Mouse (Mus musculus): ENCODE results near the gene Wdr26.

Gene Wdr26

GRCm38 (mm10) chr1:181211920-181212633, at the start of gene Wdr26:
Gene Wdr26 (minus strand): TSS chr1:181212001.
- peak; percentile 94 for DNase-seq (ENCODE audit: low spot score)

GRCm38 (mm10) chr1:181260949-181261696, 49.3 kb upstream of the Wdr26 start:
- DNase-seq (ENCODE audit: low spot score): peak; percentile 41

GRCm38 (mm10) chr1:181260422-181260821, 48.6 kb upstream of the Wdr26 start:
- no peak for DNase-seq (ENCODE audit: low spot score)

- DNase-seq (ENCODE audit: low spot score): no peak
Observed at GRCm38 (mm10) chr1:181259626-181260410, 48.0 kb upstream of the Wdr26 start.

DNA sequence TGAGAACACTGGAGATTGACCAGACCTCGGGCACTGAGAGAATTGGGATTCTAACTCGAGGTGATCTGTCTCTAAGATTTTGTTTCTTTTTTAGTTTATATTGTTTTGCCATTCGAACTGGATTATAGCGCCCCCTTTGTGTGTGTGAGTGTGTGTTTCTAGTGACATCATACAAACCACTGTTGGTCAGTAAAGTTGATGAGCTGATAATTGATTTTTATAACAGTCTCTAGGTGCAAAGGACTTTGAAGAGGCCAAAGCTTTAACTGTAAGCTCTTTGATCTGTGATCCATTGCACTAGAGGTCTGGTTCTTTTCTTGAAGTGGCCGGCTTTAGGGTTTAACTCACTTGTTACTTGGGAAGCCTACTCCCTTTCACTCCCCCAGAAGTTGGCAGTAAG, 47.3 kb upstream of the Wdr26 start:
- DNase-seq (ENCODE audit: low spot score): no peak

- DNase-seq (ENCODE audit: low spot score): no peak
Observed at GRCm38 (mm10) chr1:181258616-181259015, 46.8 kb upstream of the Wdr26 start.

DNA sequence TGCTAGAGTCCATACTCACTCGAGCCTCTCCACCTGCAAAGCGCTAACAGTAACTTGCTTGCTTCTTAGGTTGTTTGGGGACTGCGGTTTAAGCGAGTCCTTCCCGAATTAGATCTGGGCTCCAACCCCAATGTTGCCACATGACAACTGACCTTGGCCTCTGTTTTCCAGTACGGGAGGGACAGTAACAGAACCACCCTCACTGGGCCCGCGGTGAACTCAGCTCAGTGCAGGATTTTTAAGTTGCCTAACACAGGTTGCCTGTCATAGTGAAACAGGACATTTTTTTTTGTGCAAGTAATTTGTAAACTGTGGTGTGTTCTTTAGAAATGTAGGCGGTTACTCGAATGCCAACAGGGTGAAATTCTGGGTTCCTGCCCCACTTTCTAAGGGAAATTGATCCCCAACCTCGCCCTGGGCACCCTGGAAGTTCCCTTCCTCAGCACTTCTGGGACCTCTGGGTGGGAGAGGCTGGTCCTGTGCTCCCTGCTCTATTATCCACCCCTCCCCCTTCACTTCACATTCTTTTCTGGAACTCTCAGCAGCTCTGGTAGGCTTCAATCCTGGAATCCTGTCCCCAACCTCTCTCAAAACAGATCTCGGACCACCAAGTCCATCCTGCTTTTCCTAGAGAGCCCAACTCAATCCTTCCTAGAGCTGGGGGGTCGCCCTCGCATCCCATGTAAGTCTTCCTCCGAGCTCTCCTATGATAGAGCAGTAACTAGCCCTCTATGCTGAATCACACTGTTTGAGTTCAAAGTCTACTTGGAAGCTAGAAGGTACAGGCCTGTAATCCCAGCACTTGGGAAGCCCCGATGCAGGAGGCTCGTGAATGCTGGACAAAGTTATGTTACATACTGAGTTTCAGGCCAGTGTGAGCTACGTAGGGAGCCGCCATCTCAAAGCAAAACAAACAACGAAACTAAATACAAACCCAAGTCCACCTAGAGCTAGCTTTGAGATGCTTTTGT, 46.1 kb upstream of the Wdr26 start:
- no peak for DNase-seq (ENCODE audit: low spot score)

DNA sequence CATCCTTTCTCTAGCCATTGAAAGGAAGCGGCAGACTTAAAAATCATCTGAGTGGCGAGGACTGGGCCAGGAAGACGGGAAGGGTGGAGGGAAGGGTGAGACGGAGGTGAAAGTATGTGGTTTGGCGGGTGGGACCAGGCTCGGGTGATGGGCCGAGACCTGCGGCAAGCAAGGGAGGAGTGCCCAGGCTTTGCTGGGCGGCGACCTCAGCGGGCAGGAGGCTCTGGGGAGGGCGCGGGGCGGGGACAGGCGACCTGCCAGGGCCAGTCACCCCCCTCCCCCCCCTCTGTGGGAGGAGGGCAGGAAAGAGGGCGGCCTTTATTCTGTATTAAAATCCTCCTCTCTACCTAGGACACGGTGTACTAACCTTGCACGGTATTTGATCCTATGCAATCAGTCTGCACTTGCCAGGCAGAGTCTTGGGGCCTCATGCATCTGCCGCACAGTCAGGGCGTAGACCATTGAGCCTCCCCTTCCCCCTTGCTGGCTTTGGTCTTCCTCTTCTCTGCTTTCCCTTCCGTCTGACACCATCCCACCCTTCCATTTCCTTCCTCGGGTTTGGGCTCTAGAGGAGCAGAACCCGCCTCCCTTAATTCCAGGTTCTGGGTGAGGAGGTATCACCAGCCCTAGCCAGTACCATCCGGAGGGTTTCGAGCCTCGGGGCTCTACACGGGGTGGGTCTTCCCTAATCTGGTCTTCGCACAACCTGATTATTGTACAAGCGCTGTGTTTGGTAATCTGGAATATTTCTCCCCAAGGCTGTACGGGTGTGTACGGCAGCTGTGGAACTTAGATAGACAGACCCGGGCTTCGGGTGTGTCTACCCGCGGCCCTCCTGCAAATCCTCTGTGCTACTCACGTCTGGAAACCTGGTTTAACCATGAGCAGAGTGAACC, 45.1 kb upstream of the Wdr26 start:
- DNase-seq (ENCODE audit: low spot score): peak; percentile 30

DNA sequence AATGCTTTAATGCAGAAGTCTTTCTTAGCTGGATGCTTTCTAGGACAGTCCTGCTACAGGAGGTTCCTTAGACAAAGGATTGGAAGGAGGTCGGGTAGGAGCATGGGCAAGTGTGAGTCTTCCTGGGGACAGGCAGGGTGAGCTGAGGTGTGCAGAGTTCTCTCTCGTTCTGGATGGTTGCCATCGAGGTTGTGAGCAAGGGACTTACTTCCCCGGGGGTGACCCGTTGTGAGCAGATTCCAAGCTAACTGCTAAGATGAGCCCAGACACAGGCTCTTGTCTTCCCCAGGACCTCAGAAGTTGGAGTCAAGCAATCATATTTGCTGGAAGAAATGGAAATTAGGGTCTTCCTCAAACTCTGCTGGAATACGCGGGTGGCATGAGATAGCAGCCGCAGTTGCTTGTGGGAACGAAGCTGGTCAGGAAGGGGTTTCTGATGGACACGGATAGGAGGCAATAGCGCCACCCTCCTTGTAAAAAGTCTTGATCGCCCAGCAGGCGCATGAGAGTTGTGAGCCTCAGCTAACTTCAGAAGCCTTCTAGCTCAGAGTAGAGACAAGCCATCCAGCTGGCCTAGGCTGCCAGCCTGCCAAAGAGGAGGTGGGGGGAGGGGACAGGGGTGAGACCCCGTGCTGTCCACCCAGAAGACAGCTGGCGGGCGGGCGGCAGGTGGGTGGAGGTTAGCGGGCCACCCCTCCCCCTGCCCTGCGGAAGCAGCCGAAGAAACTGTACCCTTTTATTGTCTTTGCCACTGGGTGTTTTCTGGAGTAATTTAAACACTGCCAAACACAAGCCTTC, 44.3 kb upstream of the Wdr26 start:
- DNase-seq (ENCODE audit: low spot score): peak; percentile 83

DNA sequence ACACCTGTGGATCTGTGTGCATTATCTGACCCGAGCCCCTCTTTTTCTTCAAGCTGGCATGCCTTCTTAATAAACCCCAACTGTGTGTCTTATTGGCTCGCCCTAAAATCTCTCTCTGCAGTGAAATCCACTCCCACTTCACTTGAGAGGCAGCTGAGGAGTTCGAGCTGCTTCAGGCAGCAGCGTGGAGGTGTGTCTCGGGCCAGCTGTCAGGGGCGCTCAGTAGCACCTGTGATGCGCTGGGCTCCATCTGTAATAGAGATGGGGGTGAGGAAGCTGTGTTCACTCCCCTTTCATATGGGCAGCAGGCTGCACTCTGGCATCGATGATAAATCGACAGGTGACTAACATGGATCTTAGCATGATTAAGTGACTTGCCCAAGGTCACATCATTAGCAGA, 43.6 kb upstream of the Wdr26 start:
- no peak for DNase-seq (ENCODE audit: low spot score)

GRCm38 (mm10) chr1:181251624-181252023, 39.8 kb upstream of the Wdr26 start:
- no peak for DNase-seq (ENCODE audit: low spot score)

- DNase-seq (ENCODE audit: low spot score): no peak
Observed at GRCm38 (mm10) chr1:181250961-181251360, 39.2 kb upstream of the Wdr26 start.

DNA sequence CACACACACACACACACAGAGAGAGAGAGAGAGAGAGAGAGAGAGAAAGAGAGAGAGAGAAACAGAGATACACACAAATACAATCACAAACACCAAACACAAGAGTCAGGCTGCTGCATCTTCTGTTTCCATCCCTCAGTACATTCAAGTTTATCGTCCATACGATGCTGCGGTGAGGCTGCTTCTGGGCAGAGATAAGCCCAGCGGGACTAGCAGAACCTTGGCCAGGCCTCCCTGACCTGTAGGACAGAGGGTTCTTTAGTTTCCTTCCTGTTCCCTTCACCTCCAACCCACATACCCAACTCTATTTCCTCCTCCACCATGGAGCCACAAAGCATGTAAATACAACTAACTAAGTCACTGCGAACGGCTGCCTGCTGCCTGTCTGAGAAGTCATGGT, 37.7 kb upstream of the Wdr26 start:
- DNase-seq (ENCODE audit: low spot score): no peak

DNA sequence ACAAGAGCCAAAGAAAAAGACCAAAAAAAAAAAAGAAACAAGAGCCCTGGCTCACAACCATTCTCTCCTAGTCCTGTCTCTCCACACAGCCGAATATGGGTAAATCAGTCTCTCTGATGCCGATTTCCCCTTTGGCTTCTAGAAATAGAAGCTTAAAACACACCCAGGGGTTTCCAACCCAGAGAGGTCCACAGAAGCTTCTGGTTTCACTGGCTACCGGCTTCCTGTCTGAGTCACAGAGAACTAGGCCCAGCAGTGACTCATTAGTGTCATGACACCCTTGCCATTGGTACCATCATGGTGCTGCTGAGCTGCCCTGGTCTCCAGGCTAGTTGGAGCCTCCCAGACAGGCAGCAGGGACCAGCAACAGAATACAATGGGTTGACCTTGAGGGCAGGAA, 35.4 kb upstream of the Wdr26 start:
- no peak for DNase-seq (ENCODE audit: low spot score)

- no peak for DNase-seq (ENCODE audit: low spot score)
Observed at GRCm38 (mm10) chr1:181246487-181247138, 34.8 kb upstream of the Wdr26 start.

GRCm38 (mm10) chr1:181245554-181246486, 34.0 kb upstream of the Wdr26 start:
- no peak for DNase-seq (ENCODE audit: low spot score)

GRCm38 (mm10) chr1:181245067-181245466, 33.3 kb upstream of the Wdr26 start:
- no peak for DNase-seq (ENCODE audit: low spot score)

DNA sequence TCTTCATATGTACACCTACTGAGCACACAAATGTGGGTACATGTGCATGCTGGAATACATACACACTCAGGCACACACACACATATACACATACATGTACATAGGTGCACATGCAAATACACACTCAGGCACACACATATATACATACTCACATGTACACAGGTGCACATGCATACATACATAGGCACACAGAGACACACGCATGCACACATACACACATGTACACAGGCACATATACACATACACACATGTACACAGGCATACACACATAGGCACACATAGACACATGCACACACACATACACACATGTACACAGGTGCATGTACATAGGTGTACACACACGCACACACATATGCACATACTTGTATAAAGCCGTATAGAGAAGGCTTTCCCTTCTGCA, 29.4 kb upstream of the Wdr26 start:
- no peak for DNase-seq (ENCODE audit: low spot score)

Data from embryo, embryonic 10.5 days (tissue).